Mouse (Mus musculus) CH12.LX (cell line): ENCODE data around the gene Snrnp35.

Experiments used
- CHD1 ChIP-seq: IDR thresholded peaks from 2 replicates; pipeline ENCODE4 v1.6.1; 2012; ENCODE audit warnings: low read depth, low read length, improper control_type of control experiment, inconsistent platforms
- CHD2 ChIP-seq: IDR thresholded peaks from 2 replicates; pipeline ENCODE4 v1.6.1; 2011; ENCODE audit warnings: low read length, improper control_type of control experiment
- CTCF ChIP-seq, 2 experiments: IDR thresholded peaks in 1 of 2; conservative IDR thresholded peaks in 1 of 2; 2 replicates each; pipeline ENCODE4 v1.5.1; 2011 to 2012; ENCODE audit warnings: low read depth in 2 of 2, low read length in 2 of 2, improper control_type of control experiment in 1 of 2, inconsistent platforms in 1 of 2, mild to moderate bottlenecking in 1 of 2, moderate library complexity in 1 of 2
- EP300 ChIP-seq: IDR thresholded peaks from 2 replicates; pipeline ENCODE4 v1.6.1; 2011; ENCODE audit warnings: low read length, improper control_type of control experiment
- HCFC1 ChIP-seq: IDR thresholded peaks from 2 replicates; pipeline ENCODE4 v1.6.1; 2012; ENCODE audit warnings: low read depth, mild to moderate bottlenecking, inconsistent platforms, low read length, improper control_type of control experiment
- MAZ ChIP-seq: IDR thresholded peaks from 2 replicates; pipeline ENCODE4 v1.6.1; 2012; ENCODE audit warnings: low read depth, mild to moderate bottlenecking, inconsistent platforms, low read length, improper control_type of control experiment, moderate library complexity
- MEF2A ChIP-seq: IDR thresholded peaks from 2 replicates; pipeline ENCODE4 v1.6.1; 2014; ENCODE audit warnings: low read depth, mild to moderate bottlenecking, inconsistent platforms, low read length, improper control_type of control experiment, borderline replicate concordance
- NELFE ChIP-seq: IDR thresholded peaks from 2 replicates; pipeline ENCODE4 v1.6.1; 2011; ENCODE audit warnings: low read depth, low read length, improper control_type of control experiment
- PAX5 ChIP-seq: IDR thresholded peaks from 2 replicates; pipeline ENCODE4 v1.6.1; 2012; ENCODE audit warnings: low read length, inconsistent platforms, mixed read lengths
- POLR2A ChIP-seq: IDR thresholded peaks from 2 replicates; pipeline ENCODE4 v1.6.1; 2011; ENCODE audit warnings: low read depth, mild to moderate bottlenecking, improper control_type of control experiment, low read length
- SIN3A ChIP-seq: IDR thresholded peaks from 2 replicates; pipeline ENCODE4 v1.6.1; 2012; ENCODE audit warnings: low read length, improper control_type of control experiment, inconsistent platforms

DNA sequence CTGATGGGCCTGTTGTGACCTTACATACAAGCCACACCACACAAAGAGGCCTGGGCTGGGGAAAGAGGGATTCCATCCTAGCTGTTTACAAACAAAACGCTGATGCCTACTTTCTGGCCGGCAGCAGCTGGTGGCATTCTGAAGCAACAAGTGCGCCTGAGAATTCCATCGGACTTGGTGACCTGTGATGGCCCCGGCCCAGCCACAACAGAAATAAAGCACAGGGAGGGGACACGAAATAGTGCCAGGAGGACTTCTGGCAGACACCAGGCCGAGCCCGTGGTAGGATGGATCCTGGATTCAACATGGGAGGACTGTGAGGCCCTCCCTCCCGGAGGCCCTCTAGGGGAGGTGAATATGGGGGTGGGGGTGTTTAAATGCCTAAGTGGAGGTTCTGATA lies 45.9 kb downstream of the Snrnp35 start:
- no peak for TF ChIP-seq MAZ
- no peak for TF ChIP-seq HCFC1
- TF ChIP-seq SIN3A, result no peak
- TF ChIP-seq POLR2A, result no peak
- no peak for TF ChIP-seq NELFE
- TF ChIP-seq CHD2, result no peak
- no peak for TF ChIP-seq CTCF (conservative IDR thresholded peaks at IDR 0.05 in 1 of 2, IDR thresholded peaks at IDR 0.05 in 1 of 2; ENCODE audit: low read depth in 2 of 2, low read length in 2 of 2)
- TF ChIP-seq CHD1, result no peak
- TF ChIP-seq PAX5, result no peak
- no peak for TF ChIP-seq MEF2A
- no peak for TF ChIP-seq EP300
